Mouse (Mus musculus) urinary bladder, adult 2 months (tissue): Measurements from ENCODE around the gene Ice1. TPM values are rescaled to one million over a fixed set of nuclear protein-coding genes. Genes with fewer than 3 reads are reported as not detected.

Experiments
- DNase-seq: peaks from one replicate; pipeline ENCODE4 v3.0.0; 2022; ENCODE audit warnings: low spot score
- polyA plus RNA-seq: library from polyadenylated mRNA; depleted of rRNA; stranded (reverse); fragments of >200 nt; gene quantifications from 2 replicates; pipeline ENCODE4 v1.2.3, GENCODE M21; 2012; rRNA removed

The Ice1 gene
- polyA plus RNA-seq: 33.4 and 35.4 TPM in 2 replicates

DNA sequence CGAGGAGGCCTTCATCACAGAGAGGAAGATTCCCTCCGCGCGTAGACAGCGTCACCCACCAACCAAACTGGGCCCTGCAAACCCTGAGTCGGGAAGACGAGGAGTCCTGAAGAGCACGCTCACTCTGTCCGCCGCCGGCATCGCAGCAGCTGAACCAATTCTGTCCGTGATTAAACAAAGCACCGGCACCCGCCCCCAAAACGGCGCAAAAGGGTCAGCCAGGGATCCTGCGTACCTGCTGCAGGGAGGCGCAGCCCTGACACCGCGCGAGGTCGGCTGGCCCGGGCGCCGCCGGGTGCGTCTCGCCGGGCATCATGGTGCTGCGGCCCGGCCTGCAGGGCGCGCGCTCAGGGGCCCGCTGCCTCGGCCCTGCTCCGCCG is at the start of gene Ice1:
TSS of gene Ice1 (minus strand) at position 353 of the 380 bp plus-strand sequence.
- no peak for DNase-seq

DNA sequence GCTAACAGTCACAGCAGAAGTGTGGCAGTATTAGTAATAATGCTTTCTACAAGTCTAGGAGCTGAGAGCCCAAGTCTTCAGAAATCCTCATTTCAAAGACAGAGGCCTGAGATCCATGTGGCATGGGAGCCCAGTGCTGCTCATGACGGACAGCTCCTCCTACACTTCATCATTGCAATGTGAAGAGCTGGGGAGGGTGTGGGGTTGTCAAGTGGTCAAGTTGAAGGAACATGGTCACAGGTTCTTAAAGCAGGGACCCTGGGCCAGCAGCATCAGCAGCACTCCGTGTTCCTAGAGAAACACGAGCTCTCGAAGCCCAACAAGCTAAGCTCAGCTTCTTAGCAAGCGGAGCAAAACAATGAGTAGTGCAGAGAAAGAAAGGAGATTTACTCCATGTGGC is 48.4 kb upstream of the Ice1 start:
- no peak for DNase-seq

DNA sequence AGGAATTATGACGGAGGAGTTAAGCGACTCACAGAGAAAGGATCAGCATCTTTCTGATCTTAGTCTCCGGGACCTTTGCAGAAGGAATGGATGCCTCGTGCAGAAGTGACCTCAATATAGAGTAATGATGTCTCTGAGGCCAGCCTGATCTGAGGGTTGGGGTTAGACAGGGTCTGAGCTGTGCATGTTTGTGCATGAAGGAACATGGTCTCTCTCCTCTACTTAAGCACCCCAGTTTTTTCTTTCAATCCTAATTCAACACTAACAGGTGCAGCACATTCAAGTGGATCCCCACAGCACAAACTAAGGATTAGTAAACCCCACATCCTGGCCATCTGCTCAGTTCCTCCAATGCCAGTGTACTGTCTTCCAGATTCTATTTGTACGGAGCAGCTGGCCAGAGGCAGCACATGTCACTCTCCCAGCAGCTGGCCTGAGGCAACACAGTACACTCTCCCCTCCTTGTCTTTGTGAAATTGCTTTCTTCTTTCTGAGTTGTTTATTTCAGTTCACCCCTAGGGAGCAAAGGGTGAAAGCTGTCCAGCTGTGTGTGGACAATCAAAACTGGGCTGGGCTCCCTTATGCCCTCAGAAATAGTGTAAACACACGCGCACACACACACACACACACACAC is 47.7 kb upstream of the Ice1 start:
- no peak for DNase-seq

DNA sequence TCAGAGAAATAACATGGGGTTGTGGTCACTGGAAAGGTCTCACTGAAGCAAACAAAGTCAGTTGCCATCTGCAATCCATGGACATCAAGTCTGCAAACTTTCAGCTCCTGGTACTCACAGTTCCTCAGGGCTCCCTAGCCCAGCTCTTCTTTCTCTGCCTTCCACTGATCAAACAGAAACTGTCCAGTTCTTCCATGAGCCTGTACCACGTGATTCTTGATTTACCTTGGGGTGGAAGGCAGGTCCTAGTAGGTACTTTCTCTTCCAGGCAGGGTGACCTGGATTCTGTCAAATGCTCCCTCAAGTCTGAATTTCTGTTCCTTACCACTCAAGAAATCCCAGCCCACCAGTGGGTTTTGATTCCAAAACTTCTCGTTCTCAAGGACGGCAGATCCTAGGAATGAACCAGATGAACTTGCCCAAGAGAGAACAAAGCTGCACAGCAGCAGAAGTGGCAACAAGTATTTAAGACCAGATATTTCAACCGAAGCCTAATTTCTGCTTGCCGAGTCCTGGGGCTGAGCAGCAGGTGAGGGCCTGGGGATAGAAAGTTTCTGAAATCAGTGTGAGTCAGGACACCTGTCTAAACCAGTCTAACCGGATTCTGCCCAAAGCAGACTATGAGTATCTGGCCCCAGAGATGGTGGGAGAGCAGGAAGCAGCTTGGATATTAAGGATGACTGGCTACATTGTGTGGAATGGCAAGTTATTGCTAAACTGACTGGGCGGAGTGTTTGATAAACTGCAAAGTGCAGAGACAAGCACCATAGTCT is 44.2 kb upstream of the Ice1 start:
- no peak for DNase-seq

DNA sequence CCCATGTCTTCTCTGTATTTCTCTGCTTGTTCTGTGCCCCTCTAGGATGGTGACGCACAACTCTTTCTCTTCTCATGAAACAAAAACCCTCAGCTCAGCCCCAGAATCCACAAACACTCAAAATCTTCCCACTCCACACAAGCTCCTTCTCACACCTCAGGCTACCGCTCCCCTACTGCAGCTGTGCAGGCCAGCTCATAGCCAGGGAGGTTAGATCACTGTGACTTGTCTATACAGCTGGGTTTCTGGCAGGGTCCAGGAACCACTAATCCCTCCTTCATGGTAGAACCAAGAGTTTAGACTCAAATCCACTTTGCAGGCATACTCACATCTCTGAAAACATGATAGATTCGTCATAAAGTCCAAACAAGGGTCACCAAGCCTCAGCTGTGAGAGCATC is 42.9 kb upstream of the Ice1 start:
- no peak for DNase-seq

DNA sequence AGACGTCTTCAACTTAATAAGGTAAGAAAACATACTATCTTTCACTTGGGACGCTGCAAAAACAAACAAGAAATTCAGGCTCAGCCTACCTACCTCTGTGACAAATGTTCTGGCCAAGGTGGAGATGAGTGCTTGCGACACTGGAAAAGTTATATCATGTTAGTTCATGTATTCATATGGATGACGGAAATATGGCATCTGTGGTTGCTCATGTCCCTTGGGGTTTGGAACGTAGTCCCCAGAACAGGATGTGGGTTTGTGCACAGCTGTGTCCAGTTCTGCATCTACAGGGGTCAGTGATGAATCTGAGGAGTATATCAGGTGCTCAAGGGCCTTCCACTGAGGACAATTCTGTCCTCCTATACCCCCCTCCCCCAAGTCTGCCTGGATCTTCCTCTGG is 40.3 kb upstream of the Ice1 start:
- no peak for DNase-seq

DNA sequence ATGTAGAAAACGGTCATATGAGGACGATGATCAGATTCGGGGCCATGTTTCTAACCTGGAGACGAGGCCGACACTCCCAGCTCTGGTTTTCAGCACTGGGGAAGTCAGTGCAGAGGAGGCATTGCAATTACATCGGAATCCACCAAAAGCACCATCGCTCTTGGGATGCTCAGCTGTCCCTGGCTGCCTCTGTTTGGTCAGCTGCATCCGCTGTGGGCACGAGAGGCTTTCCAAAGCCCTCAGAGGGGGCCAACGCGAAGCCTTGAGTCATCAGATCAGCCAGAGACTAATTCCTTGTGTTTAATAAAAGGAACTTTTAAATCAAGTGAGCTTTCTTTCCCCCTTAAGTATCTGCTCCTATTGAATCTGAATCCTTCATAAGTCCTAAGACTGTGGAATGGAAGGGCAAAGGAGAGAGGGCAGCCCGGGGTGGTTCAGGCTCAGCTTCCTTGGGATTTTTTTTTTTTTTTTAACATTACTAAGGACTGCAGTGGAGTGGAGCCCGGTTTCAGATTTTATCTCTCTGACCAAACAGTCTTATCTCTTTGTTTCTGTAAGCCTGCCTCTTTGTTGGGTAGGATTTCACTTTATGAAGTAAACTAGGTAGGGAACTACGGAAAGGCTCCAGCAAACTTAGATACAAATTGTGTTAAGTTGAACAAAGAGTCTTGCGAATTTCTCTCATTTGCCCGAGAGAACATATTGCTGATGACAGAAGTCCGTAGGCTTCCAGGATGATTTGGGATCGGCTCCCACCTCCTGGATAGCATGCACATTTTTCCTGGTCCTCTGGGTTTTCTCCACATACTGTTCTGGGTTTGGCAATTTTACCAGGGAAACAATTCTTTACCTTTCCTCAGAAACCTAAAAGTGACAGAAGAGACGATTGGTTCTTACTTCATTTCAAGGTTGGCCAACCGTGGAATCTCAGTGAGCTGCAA is 39.1 kb upstream of the Ice1 start:
- DNase-seq: no peak

DNA sequence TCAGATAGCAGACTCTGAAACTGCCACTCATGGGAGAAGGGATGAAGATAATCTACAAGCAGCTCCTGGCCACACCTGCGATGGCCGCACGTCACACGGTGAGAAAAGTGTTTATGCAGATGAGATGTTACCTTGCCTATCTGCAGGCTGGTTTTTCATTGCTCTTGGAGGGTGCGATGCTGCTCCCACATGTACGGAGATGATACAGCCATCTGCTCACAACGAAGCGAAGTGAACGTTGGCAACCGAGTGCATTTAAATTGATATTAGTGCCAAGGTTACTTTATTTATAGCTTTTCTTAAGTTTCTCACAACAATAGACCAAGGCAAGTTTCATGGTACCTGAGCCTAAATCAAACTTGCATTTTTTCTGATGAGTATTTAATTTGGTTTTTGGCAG is 37.6 kb upstream of the Ice1 start:
- no peak for DNase-seq

DNA sequence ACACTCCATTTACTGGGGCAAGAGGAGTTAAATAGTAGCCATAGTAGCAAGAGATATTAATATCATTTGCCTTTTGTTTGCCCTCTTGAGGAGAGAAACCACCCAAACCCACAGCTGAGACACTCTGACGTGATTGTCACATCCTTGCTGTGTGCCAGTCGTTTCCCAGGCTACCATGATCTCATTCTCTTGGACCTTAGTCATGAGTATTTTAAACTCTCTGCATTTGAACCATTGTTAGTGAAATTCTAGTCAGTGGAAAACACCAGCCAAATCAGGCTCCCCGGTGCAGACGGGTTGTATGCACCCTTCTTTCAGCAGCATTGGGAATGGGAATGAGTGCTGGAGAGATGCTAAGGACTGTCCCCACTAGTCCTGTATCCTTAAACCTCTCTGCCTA is 32.6 kb upstream of the Ice1 start:
- no peak for DNase-seq

DNA sequence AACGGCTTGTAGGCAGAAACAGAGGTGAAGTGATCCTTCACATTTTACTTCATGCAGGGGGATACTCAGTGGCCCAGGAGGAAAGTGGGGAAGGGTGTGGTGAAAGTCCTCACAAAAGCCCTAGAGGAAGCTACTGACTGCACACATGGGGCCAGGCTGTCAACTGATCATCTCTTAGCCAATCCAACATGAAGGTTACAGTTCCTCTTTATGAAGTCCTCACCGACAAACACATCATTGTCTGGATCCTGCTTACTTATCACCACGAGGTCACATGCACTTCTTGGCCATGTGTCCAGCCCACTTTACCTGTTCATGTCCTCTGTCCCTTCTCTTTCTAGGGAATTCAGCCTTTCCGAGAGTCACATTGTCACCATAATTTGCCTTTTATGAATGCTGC is 22.3 kb upstream of the Ice1 start:
- DNase-seq: no peak

DNA sequence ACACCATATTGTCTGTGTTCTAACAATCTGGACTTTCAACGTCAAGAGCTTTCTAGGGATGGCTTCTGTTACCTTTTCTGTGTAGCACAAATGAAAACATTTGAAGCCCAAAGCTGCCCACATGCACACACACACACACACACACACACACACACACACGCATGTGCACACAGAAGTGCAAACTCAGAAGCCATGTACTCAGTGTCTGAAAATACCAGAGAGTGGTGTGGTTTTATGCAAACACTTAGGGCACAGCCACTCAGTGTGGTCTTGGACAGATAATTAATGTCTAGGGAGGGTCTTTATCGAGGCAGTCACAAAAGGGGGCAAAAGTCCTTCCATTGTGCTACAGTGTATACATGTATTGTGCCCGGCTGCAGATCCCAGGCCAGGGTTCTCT is 19.3 kb upstream of the Ice1 start:
- DNase-seq: no peak

DNA sequence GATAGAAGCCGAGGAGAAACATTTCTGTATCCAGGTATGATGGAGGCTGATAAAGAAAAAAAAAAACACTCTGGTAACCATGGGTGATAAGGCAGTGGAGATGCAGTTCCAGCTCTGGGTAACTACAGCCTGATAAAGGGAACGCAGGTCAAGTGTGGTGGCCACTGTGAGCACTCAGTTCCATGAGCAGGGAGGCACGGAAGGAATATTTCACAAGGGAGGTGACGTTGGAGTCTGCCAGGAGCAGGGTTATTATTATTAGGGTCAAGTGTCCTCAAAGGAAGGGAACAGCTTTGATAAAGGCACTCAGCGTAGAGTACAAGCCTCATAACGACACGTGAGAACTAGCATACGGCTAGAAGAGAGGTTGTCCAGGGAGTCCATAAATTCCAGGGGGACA is 18.9 kb upstream of the Ice1 start:
- DNase-seq: no peak

DNA sequence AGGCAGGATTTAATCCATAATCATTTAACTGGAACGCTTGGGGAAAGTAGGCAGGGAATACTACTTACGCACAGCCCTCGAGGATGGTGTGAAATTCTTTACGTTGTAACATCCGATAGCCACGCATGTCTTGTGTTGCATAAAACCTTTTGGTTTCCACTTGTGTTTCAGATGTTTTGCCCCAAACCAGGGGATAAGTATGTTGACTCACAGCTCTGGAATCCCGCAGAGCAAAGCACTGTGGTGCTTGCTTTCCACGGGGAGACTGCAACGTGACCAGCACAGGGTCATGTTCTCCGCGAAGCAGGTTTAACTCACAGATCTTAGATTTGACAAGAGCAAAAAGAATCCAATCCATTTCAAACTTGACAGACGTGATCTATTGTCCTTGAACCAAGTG is 18.1 kb upstream of the Ice1 start:
- no peak for DNase-seq

DNA sequence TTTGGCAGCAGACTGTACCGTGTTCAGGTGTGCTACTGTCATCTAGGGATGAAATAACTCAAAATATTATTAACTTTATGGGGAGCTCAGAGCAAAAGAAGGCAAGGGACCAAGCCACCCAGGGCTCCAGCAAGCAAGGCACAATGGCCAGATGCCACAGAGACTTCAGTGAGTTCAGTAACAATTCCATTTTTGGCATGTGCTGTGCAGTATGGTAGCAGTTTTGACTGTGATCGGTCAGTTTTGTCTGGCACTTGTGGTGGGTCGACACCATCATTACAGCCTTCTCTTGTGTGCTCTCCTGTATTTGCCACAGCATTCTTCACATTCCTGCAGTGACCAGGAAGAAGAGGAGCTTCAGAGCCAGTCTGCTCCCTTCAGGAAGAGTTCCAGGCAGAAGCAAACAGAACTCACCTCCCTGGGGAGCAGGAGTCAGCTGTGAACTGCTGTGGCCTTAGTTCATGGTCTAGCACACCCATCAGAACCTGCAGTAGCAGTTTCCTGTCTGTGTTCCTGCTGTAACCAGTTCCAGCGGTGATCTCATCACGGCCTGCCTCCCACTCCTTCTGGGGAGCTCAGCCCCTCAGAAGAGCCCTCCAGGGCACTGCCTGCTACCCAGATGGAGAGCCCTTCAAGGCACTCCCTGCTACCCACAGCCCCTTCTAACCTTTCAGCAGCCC is 16.8 kb upstream of the Ice1 start:
- DNase-seq: no peak

DNA sequence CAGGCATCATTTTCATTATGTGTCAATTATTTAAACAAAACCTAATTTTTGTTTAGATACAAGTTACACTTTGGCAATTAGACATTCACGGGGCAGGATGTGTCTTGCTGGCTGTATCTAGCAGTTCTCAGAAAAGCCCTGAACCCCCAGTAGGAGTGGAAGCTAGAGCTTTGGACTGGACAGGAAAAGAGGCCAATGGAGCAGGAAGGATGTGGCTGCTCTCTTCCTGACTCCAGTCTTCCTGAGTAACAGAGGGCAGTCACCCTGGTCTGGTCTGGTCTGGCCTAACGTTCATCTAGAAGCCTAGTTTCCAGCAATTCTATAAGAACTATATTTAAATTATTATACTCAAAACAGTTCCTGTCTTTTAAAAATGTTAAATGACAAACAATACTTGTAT is 16.0 kb upstream of the Ice1 start:
- DNase-seq: no peak

DNA sequence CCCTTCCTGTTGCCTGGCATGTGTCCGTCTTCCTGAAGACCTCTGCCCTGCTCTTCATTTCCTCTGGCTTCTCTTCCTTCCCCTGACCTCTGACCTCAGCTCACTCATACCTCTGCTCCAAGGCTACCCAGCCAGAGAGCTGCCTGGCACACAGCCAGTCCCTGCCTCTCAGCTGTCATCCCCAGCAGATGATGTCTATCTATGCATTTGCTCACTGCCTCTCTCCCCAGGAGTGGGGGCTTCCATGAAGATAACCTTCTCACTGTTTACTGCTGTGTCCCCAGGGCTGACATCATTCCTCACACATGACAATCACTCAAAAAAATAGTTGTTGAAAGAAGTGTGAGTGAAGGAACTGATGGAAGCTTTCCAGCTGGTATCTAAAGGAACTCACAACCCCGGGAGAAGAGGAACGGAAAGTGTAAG is 12.6 kb upstream of the Ice1 start:
- DNase-seq: no peak

DNA sequence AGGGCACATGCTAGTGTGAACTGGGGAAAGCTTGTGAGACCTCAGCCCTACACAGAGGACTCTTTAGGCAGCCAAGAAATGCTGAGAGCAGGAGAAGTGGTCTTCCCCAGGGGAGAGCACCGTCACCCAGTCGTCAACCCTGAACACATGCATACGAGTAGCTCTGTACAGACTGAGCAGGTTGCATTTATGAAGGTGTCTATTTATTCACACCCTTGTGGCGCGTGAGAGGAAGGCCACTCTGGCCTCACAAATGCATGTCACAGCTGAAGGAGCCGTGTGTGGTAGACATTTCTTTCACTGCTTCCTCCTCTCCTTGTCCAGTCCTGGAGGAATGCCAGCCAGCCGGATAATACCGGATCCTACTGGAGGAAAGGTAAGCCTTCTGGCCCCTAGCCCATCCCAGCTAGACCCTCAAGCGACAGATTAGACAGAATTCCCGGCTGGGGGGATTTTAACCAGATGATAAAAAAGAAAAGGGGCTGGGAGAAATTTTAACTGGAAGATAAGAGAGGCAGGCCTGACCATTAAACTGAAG is 8.6 kb upstream of the Ice1 start:
- no peak for DNase-seq

DNA sequence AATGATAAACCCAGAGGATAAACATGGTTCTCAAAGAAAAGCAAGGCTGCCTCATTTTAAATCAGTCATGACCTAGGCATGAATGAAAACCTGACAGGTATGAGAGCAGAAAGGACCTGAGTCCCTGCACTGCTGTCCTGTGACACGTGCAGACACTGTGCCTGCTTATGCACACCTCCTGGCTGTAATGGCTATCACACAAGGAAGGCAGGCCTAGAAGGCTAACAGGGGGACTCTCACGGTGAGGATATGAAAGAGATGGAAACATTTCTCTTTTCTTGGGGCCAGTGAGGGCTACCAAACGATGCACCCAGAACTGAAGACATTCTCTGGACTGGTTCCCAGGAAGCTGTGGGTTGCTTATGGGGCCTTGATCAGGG is 6.6 kb upstream of the Ice1 start:
- no peak for DNase-seq

DNA sequence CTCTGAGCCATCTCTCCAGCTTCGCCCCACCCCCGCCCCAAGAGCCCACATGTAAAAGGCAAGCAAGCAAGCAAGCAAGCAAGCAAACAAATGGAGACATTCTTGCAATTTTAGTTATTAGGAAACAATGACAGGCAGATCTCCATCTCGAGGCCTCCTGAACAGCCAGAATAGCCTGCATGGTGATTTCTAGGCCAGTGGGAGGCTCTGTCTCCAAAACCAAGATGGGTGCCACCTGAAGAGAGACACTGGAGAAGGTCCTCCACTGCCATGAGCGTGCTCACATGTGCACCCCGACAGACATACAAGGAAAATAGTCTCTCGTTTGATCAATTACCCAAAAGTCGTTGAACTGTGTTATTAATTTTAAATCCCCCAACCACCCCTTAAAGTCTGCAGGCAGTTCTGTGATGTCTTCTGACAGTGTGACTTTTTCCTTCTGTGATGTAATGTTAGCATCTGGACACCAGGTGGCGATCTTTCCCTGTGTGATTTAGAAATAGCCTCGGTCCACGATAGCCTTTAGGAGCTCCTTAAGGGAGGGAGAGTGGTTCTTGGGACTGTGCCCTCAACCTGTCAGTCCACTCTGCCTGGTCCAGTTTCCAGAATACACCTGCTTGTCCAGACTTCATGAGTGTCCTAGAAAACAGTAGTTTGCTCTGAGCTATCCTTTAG is 6.1 kb upstream of the Ice1 start:
- DNase-seq: no peak

DNA sequence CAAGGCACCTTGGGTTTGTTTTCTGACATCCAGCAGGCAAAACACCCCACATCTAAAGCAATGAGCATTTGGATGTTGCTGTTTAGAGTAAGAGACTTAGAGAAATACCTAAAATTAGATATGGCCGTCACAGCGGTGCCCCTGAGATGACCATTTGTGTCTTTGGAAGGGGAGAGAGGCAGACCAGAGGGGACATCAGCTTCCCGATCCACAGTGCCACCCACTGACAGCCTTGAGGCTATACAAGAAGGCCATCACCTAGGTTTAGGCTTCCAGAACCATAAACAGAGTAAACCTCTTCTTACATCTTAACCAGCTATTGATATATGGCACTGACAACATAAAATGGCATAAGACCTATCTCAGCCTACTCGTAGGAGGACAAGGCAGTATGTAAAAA is 4.5 kb upstream of the Ice1 start:
- no peak for DNase-seq

DNA sequence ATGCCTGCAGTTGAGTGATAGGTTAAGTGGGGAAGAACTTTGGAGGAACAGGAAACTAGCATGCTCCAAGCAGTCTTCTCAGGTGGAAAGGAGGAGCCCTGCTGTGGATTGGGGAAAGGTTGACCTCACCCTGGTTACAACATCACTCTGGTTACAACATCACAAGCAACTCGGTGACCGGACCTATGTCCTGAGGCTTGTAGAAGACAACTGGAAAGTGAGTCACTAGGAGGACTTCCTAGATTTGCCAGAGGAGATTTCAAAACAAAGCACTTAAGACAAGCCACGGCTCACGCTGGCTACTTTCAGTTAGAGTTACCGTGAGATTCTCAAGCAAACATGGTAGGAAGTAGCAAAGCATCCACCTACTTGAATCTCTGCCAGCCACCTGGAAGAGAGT is 3.9 kb upstream of the Ice1 start:
- DNase-seq: no peak
